Mouse (Mus musculus) E14TG2a.4 (cell line): ENCODE results near the gene Ntrk3.

Source experiments
- CTCF ChIP-seq: conservative IDR thresholded peaks from 2 replicates; pipeline ENCODE4 v1.5.1; 2014; ENCODE audit warnings: low read length
- NANOG ChIP-seq: IDR thresholded peaks from 2 replicates; pipeline ENCODE4 v1.6.1; 2014; ENCODE audit warnings: borderline replicate concordance, low read length, mixed read lengths
- POU5F1 ChIP-seq: IDR thresholded peaks from 2 replicates; pipeline ENCODE4 v1.6.1; 2014; ENCODE audit warnings: low read length, borderline replicate concordance

DNA sequence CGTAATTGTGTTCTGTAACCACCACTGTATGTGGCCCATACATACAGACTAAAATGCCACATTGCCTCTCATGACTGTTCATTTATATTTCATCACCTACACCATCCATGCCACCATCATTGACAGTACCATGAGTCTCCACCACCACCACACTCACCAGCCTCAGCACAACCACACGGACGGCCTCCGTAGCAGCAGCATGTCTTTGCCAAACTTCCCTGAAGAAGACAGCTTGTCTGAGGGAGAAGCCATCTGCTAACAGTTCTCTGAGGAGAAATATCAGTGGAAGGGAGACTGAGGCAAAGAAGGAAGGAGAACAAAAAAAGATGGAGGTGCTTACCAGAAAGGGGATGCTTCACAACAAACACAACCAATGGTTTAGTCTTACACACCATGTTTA lies 15.8 kb downstream of the Ntrk3 start:
- TF ChIP-seq CTCF (no peak), NANOG (no peak), POU5F1 (no peak)
